ENCODE assay signal across 8 mouse cellular contexts in genomic region chr17:56808518-56808917, GRCm38 (mm10). TPM values are rescaled to one million over a fixed set of nuclear protein-coding genes. Genes with fewer than 3 reads are reported as not detected.
DNase-seq lines count a peak whose midpoint lies in the region; ATAC-seq and TF ChIP-seq lines count a peak whose summit lies in the region.

No protein-coding gene starts in this region.

- TF ChIP-seq CTCF in heart, postnatal 0 days (IDR thresholded peaks at IDR 0.05; ENCODE audit: low read depth): peak; percentile 99

- ATAC-seq in forebrain, embryonic 13.5 days: peak; percentile 90
- peak; percentile 70 for ATAC-seq in heart, postnatal 0 days (ENCODE audit: insufficient read depth, low read depth)
- ATAC-seq in liver, embryonic 13.5 days (ENCODE audit: low read depth): peak; percentile 52

- H3K4me3 ChIP-seq in forebrain, embryonic 13.5 days: no peak overlapping the region
- H3K4me3 ChIP-seq in heart, postnatal 0 days (ENCODE audit: low read depth, low read length): no peak overlapping the region
- no peak overlapping the region for H3K4me3 ChIP-seq in liver, embryonic 13.5 days (replicated peaks)

- DNase-seq in CD8-positive naive resting alpha-beta T cell, adult 2 months (ENCODE audit: low read depth in 2 of 2, low spot score in 2 of 2): peak; percentile 37 to 57
- DNase-seq in c-Kit-positive CD71-positive TER-119-positive erythroid progenitor cells, embryonic 14.5 days (ENCODE audit: low spot score): peak; percentile 45
- DNase-seq in heart, postnatal 0 days (ENCODE audit: low spot score): peak; percentile 85
- peak; percentile 77 to 80 for DNase-seq in kidney, postnatal 25 days
- peak; percentile 57 for DNase-seq in liver, embryonic 13.5 days
- DNase-seq in natural killer cell, adult 2 months (ENCODE audit: low spot score in 2 of 2): peak; percentile 26 to 45
- DNase-seq in spleen, postnatal 4 days (ENCODE audit: low spot score in 2 of 2): peak; percentile 61 to 78

- no peaks in the 10 kb centered on the region for H3K9me3 ChIP-seq in forebrain, embryonic 13.5 days (replicated peaks)
- H3K9me3 ChIP-seq in heart, postnatal 0 days (replicated peaks; ENCODE audit: control insufficient read depth, low read length): no peaks in the 10 kb centered on the region
- no peaks in the 10 kb centered on the region for H3K9me3 ChIP-seq in liver, embryonic 13.5 days (replicated peaks)

- H3K9ac ChIP-seq in forebrain, embryonic 13.5 days: no peak overlapping the region
- no peak overlapping the region for H3K9ac ChIP-seq in heart, postnatal 0 days (replicated peaks; ENCODE audit: low read depth, low read length)
- H3K9ac ChIP-seq in liver, embryonic 13.5 days: no peak overlapping the region

- H3K27ac ChIP-seq in forebrain, embryonic 13.5 days: no peak overlapping the region
- no peak overlapping the region for H3K27ac ChIP-seq in heart, postnatal 0 days (ENCODE audit: low read depth)
- H3K27ac ChIP-seq in liver, embryonic 13.5 days: no peak overlapping the region

- H3K36me3 ChIP-seq in forebrain, embryonic 13.5 days (ENCODE audit: poor library complexity, severe bottlenecking): no peaks in the 10 kb centered on the region; the same call in 1 of the 2 replicates
- H3K36me3 ChIP-seq in heart, postnatal 0 days (replicated peaks; ENCODE audit: control insufficient read depth, insufficient read depth, low read length): no peaks in the 10 kb centered on the region
- H3K36me3 ChIP-seq in liver, embryonic 13.5 days: peaks cover 23% of the 10 kb centered on the region

- peaks cover 39% of the 10 kb centered on the region for H3K4me1 ChIP-seq in forebrain, embryonic 13.5 days
- H3K4me1 ChIP-seq in heart, postnatal 0 days (ENCODE audit: control insufficient read depth, insufficient read depth): peaks cover 18% of the 10 kb centered on the region
- H3K4me1 ChIP-seq in liver, embryonic 13.5 days (replicated peaks): peaks cover 40% of the 10 kb centered on the region

- no peak overlapping the region for H3K4me2 ChIP-seq in forebrain, embryonic 13.5 days
- no peak overlapping the region for H3K4me2 ChIP-seq in heart, postnatal 0 days (ENCODE audit: low read depth, low read length)
- H3K4me2 ChIP-seq in liver, embryonic 13.5 days: no peak overlapping the region

- whole genome bisulfite sequencing in forebrain, embryonic 13.5 days: 8% methylated on average over 9 of the region's 9 CpGs
- WGBS in heart, postnatal 0 days: 10% methylated on average over 9 of the region's 9 CpGs
- 15% methylated on average over 9 of the region's 9 CpGs for WGBS in liver, embryonic 13.5 days (ENCODE audit: insufficient replicate concordance)

- no peaks in the 10 kb centered on the region for H3K27me3 ChIP-seq in forebrain, embryonic 13.5 days
- no peaks in the 10 kb centered on the region for H3K27me3 ChIP-seq in heart, postnatal 0 days (ENCODE audit: control insufficient read depth, insufficient read depth, low read length)
- no peaks in the 10 kb centered on the region for H3K27me3 ChIP-seq in liver, embryonic 13.5 days

- TF ChIP-seq EP300 in heart, postnatal 0 days (IDR thresholded peaks at IDR 0.05; ENCODE audit: low read depth): no peak

RNA-seq across cellular contexts. Expression of gene Rfx2, which starts 22.3 kb away (rescaled TPM):
- polyA plus RNA-seq in forebrain, embryonic 13.5 days (2015; fragmentation: Nextera tagmentation; extraction: Ambion mirVana): 5.8 and 6.9 TPM in 2 replicates
- total RNA-seq in heart, postnatal 0 days (2014; rRNA removed; ENCODE audit: low replicate concordance): 7.0 and 17.9 TPM in 2 replicates
- polyA plus RNA-seq in heart, postnatal 0 days (2015; fragmentation: Nextera tagmentation; extraction: Ambion mirVana): 2.6 and 3.5 TPM in 2 replicates
- polyA plus RNA-seq in liver, embryonic 13.5 days (2015; fragmentation: Nextera tagmentation; extraction: Ambion mirVana): 10.1 and 10.7 TPM in 2 replicates

RNA-seq across cellular contexts. Expression of gene Prr22, which starts 38.5 kb away (rescaled TPM):
- 1.2 and 1.3 TPM in 2 replicates for polyA plus RNA-seq in forebrain, embryonic 13.5 days (2015; fragmentation: Nextera tagmentation; extraction: Ambion mirVana)
- total RNA-seq in heart, postnatal 0 days (2014; rRNA removed; ENCODE audit: low replicate concordance): 0.62 TPM in 1 of 2 replicates, not detected in the other
- polyA plus RNA-seq in heart, postnatal 0 days (2015; fragmentation: Nextera tagmentation; extraction: Ambion mirVana): 0.49 and 0.67 TPM in 2 replicates
- polyA plus RNA-seq in liver, embryonic 13.5 days (2015; fragmentation: Nextera tagmentation; extraction: Ambion mirVana): 0.45 and 0.61 TPM in 2 replicates

RNA-seq across cellular contexts. Expression of gene Dus3l, which starts 44.0 kb away (rescaled TPM):
- polyA plus RNA-seq in forebrain, embryonic 13.5 days (2015; fragmentation: Nextera tagmentation; extraction: Ambion mirVana): 50.0 and 56.9 TPM in 2 replicates
- total RNA-seq in heart, postnatal 0 days (2014; rRNA removed; ENCODE audit: low replicate concordance): 25.8 and 28.9 TPM in 2 replicates
- polyA plus RNA-seq in heart, postnatal 0 days (2015; fragmentation: Nextera tagmentation; extraction: Ambion mirVana): 21.1 and 23.0 TPM in 2 replicates
- polyA plus RNA-seq in liver, embryonic 13.5 days (2015; fragmentation: Nextera tagmentation; extraction: Ambion mirVana): 17.2 and 17.5 TPM in 2 replicates

RNA-seq across cellular contexts. Expression of gene Nrtn, which starts 51.2 kb away (rescaled TPM):
- polyA plus RNA-seq in forebrain, embryonic 13.5 days (2015; fragmentation: Nextera tagmentation; extraction: Ambion mirVana): 1.7 TPM in 2 replicates
- total RNA-seq in heart, postnatal 0 days (2014; rRNA removed; ENCODE audit: low replicate concordance): 83.1 and 104 TPM in 2 replicates
- 33.9 and 35.5 TPM in 2 replicates for polyA plus RNA-seq in heart, postnatal 0 days (2015; fragmentation: Nextera tagmentation; extraction: Ambion mirVana)
- 1.00 and 1.0 TPM in 2 replicates for polyA plus RNA-seq in liver, embryonic 13.5 days (2015; fragmentation: Nextera tagmentation; extraction: Ambion mirVana)
